Mouse (Mus musculus) spleen, adult 12 weeks (tissue): ENCODE measurements around the gene 2610507B11Rik.
"Not testable (repeated sequence)": the region's sequence is repeated elsewhere in the genome, so short reads cannot be mapped to it uniquely, and the experiment has no call there.

Experiments used
- DNase-seq: peaks from one replicate; pipeline ENCODE4 v3.0.0; 2022; ENCODE audit warnings: low spot score

Gene 2610507B11Rik

GRCm38 (mm10) chr11:78261380-78262352, at the start of gene 2610507B11Rik:
Gene 2610507B11Rik (plus strand): TSS chr11:78261752.
- peak; percentile 89 for DNase-seq

GRCm38 (mm10) chr11:78213086-78213817, 48.3 kb upstream of the 2610507B11Rik start:
- DNase-seq = no peak

- DNase-seq = no peak
These were observed 45.7 kb upstream of the 2610507B11Rik start for GRCm38 (mm10) chr11:78215709-78216317.

GRCm38 (mm10) chr11:78223586-78223985, 38.0 kb upstream of the 2610507B11Rik start:
- no peak for DNase-seq

- no peak for DNase-seq
These were observed 30.0 kb upstream of the 2610507B11Rik start for GRCm38 (mm10) chr11:78231518-78231917.

- no peak for DNase-seq
These were observed 21.2 kb upstream of the 2610507B11Rik start for GRCm38 (mm10) chr11:78240193-78240857.

- DNase-seq = no peak
These were observed 16.3 kb upstream of the 2610507B11Rik start for GRCm38 (mm10) chr11:78245261-78245626.

GRCm38 (mm10) chr11:78245627-78246317, 15.8 kb upstream of the 2610507B11Rik start, which contains the start of the genes Sdf2 and Supt6:
Gene Sdf2 (plus strand): TSS chr11:78245746.
Gene Supt6 (minus strand): TSS chr11:78245987.
- peak; percentile 86 for DNase-seq

GRCm38 (mm10) chr11:78246318-78247011, 15.1 kb upstream of the 2610507B11Rik start:
- DNase-seq = no peak

- DNase-seq = no peak
These were observed 14.6 kb upstream of the 2610507B11Rik start for GRCm38 (mm10) chr11:78247012-78247348.

- no peak for DNase-seq
These were observed 13.8 kb upstream of the 2610507B11Rik start for GRCm38 (mm10) chr11:78247727-78248140.

- DNase-seq = no peak
These were observed 4.9 kb upstream of the 2610507B11Rik start for GRCm38 (mm10) chr11:78256618-78257017.

GRCm38 (mm10) chr11:78260489-78261258, 878 bp upstream of the 2610507B11Rik start:
- no peak for DNase-seq

- DNase-seq = peak; percentile 17
These were observed 998 bp downstream of the 2610507B11Rik start for GRCm38 (mm10) chr11:78262550-78262949.

- no peak for DNase-seq
These were observed 4.0 kb downstream of the 2610507B11Rik start for GRCm38 (mm10) chr11:78265571-78265970.

- DNase-seq = no peak
These were observed 10.4 kb downstream of the 2610507B11Rik start for GRCm38 (mm10) chr11:78271986-78272385.

GRCm38 (mm10) chr11:78275596-78275995, 14.0 kb downstream of the 2610507B11Rik start:
- no peak for DNase-seq

- DNase-seq = not testable (repeated sequence)
These were observed 14.6 kb downstream of the 2610507B11Rik start for GRCm38 (mm10) chr11:78276169-78276568.

- DNase-seq = no peak
These were observed 17.3 kb downstream of the 2610507B11Rik start for GRCm38 (mm10) chr11:78278853-78279252.

- DNase-seq = no peak
These were observed 18.0 kb downstream of the 2610507B11Rik start for GRCm38 (mm10) chr11:78279586-78279985.
